Mouse (Mus musculus): ENCODE data around the gene Nfe2l1.

Gene Nfe2l1

GRCm38 (mm10) chr11:96849681-96850467, 20.1 kb upstream of the Nfe2l1 start, which contains the start of gene Copz2:
Gene Copz2 (plus strand): TSS chr11:96849870.
- in situ Hi-C loops (cut with MboI, MseI), result loop anchor here in 1 of 2 experiments (25.0 kb wide), 1 partner anchor 1262 kb away; no protein-coding TSS in a partner anchor

- in situ Hi-C loops (cut with MboI, MseI), result loop anchor here in 1 of 2 experiments (25.0 kb wide), 1 partner anchor 1263 kb away; no protein-coding TSS in a partner anchor
Observed at GRCm38 (mm10) chr11:96849145-96849544, 19.4 kb upstream of the Nfe2l1 start.

DNA sequence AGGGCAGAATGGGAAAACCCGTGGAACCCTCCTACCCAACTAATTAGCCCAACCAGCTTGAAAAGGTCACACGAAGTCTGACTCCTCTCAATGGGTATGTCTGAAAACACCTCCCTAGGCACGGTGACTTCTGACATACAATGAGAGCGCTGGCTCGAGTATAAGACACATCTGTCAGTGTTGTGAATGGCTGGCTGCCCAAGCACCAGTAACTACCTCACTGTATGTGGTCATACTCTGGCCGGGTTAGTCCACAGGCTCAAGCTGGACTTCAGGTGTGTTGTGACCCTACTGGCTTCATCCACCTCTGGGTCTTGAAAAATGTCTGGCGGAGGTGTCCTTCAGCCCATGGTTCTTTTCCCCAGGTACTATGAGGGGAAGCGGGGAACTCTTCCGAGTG, 18.9 kb upstream of the Nfe2l1 start:
- in situ Hi-C loops (cut with MboI, MseI), result loop anchor here in 1 of 2 experiments (25.0 kb wide), 1 partner anchor 1264 kb away; no protein-coding TSS in a partner anchor

GRCm38 (mm10) chr11:96847240-96847639, 17.5 kb upstream of the Nfe2l1 start:
- in situ Hi-C loops (cut with MboI, MseI), result loop anchor here in 1 of 2 experiments (25.0 kb wide), 1 partner anchor 1265 kb away; no protein-coding TSS in a partner anchor

DNA sequence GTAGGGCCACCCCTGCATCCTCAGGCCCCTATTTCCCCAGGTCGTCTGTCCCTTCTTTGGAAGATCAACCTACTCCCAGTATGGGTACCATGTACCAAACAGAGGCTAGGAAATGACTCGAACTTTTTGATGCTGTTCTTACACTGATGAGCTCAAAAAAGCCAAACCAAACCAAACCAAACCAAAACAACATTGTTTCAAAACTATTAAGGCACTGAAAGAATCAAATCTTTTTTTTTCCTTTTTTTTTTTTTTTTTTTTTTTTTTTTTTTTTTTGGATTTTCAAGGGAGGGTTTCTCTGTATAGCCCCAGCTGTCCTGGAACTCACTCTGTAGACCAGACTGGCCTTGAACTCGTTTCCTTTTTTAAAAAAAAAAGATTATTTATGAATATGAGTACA, 13.9 kb upstream of the Nfe2l1 start:
- in situ Hi-C loops (cut with MboI, MseI), result loop anchor here in 1 of 2 experiments (25.0 kb wide), 1 partner anchor 1269 kb away; no protein-coding TSS in a partner anchor

GRCm38 (mm10) chr11:96840290-96840689, 10.5 kb upstream of the Nfe2l1 start:
- in situ Hi-C loops (cut with MboI, MseI), result loop anchor here in 1 of 2 experiments (25.0 kb wide), 1 partner anchor 1272 kb away; no protein-coding TSS in a partner anchor

DNA sequence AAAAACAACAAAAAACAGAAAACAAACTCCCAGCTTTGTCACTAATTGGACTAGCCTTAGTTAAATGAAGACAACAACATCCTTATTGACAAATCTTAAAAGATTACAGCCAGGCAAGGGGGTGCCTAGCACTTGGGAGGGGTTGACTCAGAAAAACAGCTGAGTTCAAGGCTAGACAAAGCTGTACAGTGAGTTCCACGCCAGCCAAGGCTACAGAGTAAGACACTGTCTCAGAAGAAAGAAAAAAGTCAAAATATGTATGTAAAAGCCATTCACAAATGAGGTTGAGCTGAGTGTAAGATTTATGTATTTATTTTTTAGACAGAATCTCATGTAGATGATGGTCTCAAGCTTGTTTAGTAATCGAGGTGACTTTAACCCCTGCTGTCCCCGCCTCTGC, 10.1 kb upstream of the Nfe2l1 start:
- in situ Hi-C loops (cut with MboI, MseI), result loop anchor here in 1 of 2 experiments (25.0 kb wide), 1 partner anchor 1272 kb away; no protein-coding TSS in a partner anchor

GRCm38 (mm10) chr11:96839428-96839827, 9.7 kb upstream of the Nfe2l1 start:
- in situ Hi-C loops (cut with MboI, MseI), result loop anchor here in 1 of 2 experiments (25.0 kb wide), 1 partner anchor 1273 kb away; no protein-coding TSS in a partner anchor

- in situ Hi-C loops (cut with MboI, MseI), result loop anchor here in 1 of 2 experiments (25.0 kb wide), 1 partner anchor 1274 kb away; no protein-coding TSS in a partner anchor
Observed at GRCm38 (mm10) chr11:96838341-96838740, 8.6 kb upstream of the Nfe2l1 start.

DNA sequence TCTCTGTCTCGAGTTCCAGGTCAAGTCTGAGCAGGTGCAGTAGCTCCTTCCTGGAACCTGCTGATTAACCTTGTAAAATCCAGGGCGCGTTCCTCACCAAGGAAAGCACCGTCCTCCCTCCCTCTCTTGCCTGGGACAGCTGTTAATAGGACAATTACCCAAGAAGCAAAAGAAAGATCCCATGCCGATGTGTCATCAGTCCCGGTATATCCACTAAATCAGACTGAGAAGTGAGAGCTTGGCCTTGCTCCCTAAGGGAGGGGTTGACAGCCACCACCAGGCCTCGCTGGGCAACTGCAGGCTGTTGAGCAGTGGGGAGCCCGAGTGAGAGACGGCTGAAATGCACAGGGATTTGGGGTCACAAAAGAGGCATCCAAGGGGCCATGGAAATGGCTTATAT, 7.5 kb upstream of the Nfe2l1 start:
- in situ Hi-C loops (cut with MboI, MseI), result loop anchor here in 1 of 2 experiments (25.0 kb wide), 1 partner anchor 1275 kb away; no protein-coding TSS in a partner anchor

- in situ Hi-C loops (cut with MboI, MseI), result loop anchor here in 1 of 2 experiments (25.0 kb wide), 1 partner anchor 1278 kb away; no protein-coding TSS in a partner anchor
Observed at GRCm38 (mm10) chr11:96834127-96834526, 4.4 kb upstream of the Nfe2l1 start.

DNA sequence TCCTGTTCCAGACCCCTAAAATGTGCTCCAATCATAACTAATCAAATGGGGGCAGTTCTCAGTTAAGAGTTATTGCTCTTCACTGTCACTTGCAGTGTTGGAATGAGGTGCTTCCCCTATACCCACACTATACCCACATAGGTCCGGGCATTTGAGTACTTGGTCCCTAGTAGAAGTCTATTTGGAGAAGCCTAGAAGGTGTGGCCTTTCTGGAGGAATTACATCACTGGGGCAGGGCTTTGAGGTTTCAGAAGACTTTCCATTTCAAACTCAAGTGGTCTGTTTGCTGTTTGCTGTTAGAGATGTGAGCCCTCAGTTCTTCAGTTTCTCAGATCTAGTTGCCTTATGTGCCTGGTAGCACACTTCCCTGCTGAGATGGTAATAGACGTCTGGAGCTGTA, 3.2 kb upstream of the Nfe2l1 start:
- in situ Hi-C loops (cut with MboI, MseI), result loop anchor here in 1 of 2 experiments (25.0 kb wide), 1 partner anchor 1279 kb away; no protein-coding TSS in a partner anchor

- in situ Hi-C loops (cut with MboI, MseI), result loop anchor here in 1 of 2 experiments (25.0 kb wide), 1 partner anchor 1280 kb away; no protein-coding TSS in a partner anchor
Observed at GRCm38 (mm10) chr11:96832541-96832940, 2.8 kb upstream of the Nfe2l1 start.

- in situ Hi-C loops (cut with MboI, MseI), result loop anchor here in 1 of 2 experiments (25.0 kb wide), 1 partner anchor 1281 kb away; no protein-coding TSS in a partner anchor
Observed at GRCm38 (mm10) chr11:96831516-96831915, 1.7 kb upstream of the Nfe2l1 start.

DNA sequence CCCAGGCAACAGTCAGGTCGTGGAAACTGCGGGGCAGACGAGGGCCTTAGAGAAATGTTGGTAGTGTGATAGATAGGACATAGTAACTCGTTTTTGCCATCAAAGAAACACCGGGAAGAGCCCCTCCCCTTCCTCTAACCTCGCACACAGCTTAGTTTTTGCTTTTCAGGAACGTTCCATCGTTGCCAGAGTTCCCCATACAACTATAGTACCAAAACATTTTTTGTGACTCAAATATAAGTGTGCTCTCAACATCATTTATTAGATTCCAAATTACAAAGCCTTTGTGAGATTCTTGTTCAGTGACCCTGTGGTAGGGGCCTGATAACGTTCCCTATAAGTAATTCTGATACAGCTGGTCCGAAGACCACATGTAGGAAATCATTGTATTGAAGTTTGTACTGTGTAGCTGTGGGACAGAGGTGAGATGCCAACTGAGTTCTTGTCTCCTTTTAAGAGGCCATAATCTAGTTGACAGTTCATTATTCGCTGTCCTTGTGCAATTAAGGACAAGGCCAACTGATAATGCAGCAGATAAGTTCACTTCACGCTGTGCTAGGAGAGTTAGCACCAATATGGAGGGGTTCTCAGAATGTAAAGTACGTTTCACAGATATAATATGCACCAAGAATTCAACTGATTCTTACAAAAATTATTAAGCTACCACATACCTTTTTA, 910 bp upstream of the Nfe2l1 start:
- in situ Hi-C loops (cut with MboI, MseI), result loop anchor here in 1 of 2 experiments (25.0 kb wide), 1 partner anchor 1282 kb away; no protein-coding TSS in a partner anchor

- in situ Hi-C loops (cut with MboI, MseI), result loop anchor here in 1 of 2 experiments (25.0 kb wide), 1 partner anchor 1283 kb away; no protein-coding TSS in a partner anchor
Observed at GRCm38 (mm10) chr11:96829403-96829812, 360 bp downstream of the Nfe2l1 start.

GRCm38 (mm10) chr11:96828881-96829280, 887 bp downstream of the Nfe2l1 start:
- in situ Hi-C loops (cut with MboI, MseI), result loop anchor here in 1 of 2 experiments (25.0 kb wide), 1 partner anchor 1283 kb away; no protein-coding TSS in a partner anchor

- in situ Hi-C loops (cut with MboI, MseI), result loop anchor here in 1 of 2 experiments (25.0 kb wide), 1 partner anchor 1284 kb away; no protein-coding TSS in a partner anchor
Observed at GRCm38 (mm10) chr11:96827917-96828316, 1.9 kb downstream of the Nfe2l1 start.

- in situ Hi-C loops (cut with MboI, MseI), result loop anchor here in 1 of 2 experiments (25.0 kb wide), 1 partner anchor 1285 kb away; no protein-coding TSS in a partner anchor
Observed at GRCm38 (mm10) chr11:96827062-96827581, 2.6 kb downstream of the Nfe2l1 start.

GRCm38 (mm10) chr11:96826481-96826880, 3.3 kb downstream of the Nfe2l1 start:
- in situ Hi-C loops (cut with MboI, MseI), result loop anchor here in 1 of 2 experiments (25.0 kb wide), 1 partner anchor 1286 kb away; no protein-coding TSS in a partner anchor
